Mouse (Mus musculus): ENCODE results near the gene Rpl23a. TPM values are rescaled to one million over a fixed set of nuclear protein-coding genes. Genes with fewer than 3 reads are reported as not detected.
A peak's percentile ranks its signal among the peaks of the same experiment; 100 is the strongest.

The Rpl23a gene
- 931 and 997 TPM in 2 replicates for polyA plus RNA-seq (2016; fragmentation: Nextera tagmentation; extraction: Ambion mirVana)

GRCm38 (mm10) chr11:78182961-78183844 is at the start of gene Rpl23a:
Gene Rpl23a, minus strand, starts transcription at chr11:78183584.
- WGBS, result under 1% methylated on average over 38 of the region's 38 CpGs
- no peaks in the 10 kb centered on the region for H3K27me3 ChIP-seq
- peak within 1 kb of the TSS; percentile 75 for H3K4me2 ChIP-seq
- H3K27ac ChIP-seq, result peak within 1 kb of the TSS; percentile 95
- peaks cover 30% of the 10 kb centered on the region for H3K36me3 ChIP-seq (replicated peaks)
- peak; percentile 91 for ATAC-seq (ENCODE audit: low FRiP score)
- no peaks in the 10 kb centered on the region for H3K9me3 ChIP-seq
- H3K4me1 ChIP-seq, result peaks cover 54% of the 10 kb centered on the region
- peak within 1 kb of the TSS; percentile 75 for H3K4me3 ChIP-seq (replicated peaks)
- H3K9ac ChIP-seq, result peak within 1 kb of the TSS; percentile 83

- H3K4me3 ChIP-seq (replicated peaks), result no peak overlapping the region
- no peaks in the 10 kb centered on the region for H3K27me3 ChIP-seq
- no peaks in the 10 kb centered on the region for H3K4me1 ChIP-seq
- WGBS, result 93% methylated on average over 6 of the region's 6 CpGs
- H3K27ac ChIP-seq, result no peak overlapping the region
- H3K9me3 ChIP-seq, result no peaks in the 10 kb centered on the region
- H3K36me3 ChIP-seq (replicated peaks), result peaks cover 85% of the 10 kb centered on the region
- ATAC-seq (ENCODE audit: low FRiP score), result no peak
- no peak overlapping the region for H3K4me2 ChIP-seq
- H3K9ac ChIP-seq, result no peak overlapping the region
Observed at GRCm38 (mm10) chr11:78231518-78231917, 48.1 kb upstream of the Rpl23a start.

- no peak for ATAC-seq (ENCODE audit: low FRiP score)
- H3K36me3 ChIP-seq (replicated peaks), result peaks cover 97% of the 10 kb centered on the region
- WGBS, result 96% methylated on average over 4 of the region's 4 CpGs
Observed at GRCm38 (mm10) chr11:78223586-78223985, 40.2 kb upstream of the Rpl23a start.

GRCm38 (mm10) chr11:78215709-78216317 is 32.4 kb upstream of the Rpl23a start:
- Histone ChIP-seq H3K9me3 (no peaks in the 10 kb centered on the region), H3K4me1 (no peaks in the 10 kb centered on the region), H3K4me3 (replicated peaks) (no peak overlapping the region), H3K36me3 (replicated peaks) (peaks cover 96% of the 10 kb centered on the region), H3K4me2 (no peak overlapping the region), H3K27ac (no peak overlapping the region), H3K9ac (no peak overlapping the region), H3K27me3 (no peaks in the 10 kb centered on the region)
- WGBS, result 91% methylated on average over 11 of the region's 11 CpGs
- ATAC-seq (ENCODE audit: low FRiP score), result no peak

More at GRCm38 (mm10) chr11:78223586-78223985, 40.2 kb upstream of the Rpl23a start:
- Histone ChIP-seq H3K4me2 (no peak overlapping the region), H3K27ac (no peak overlapping the region), H3K4me3 (replicated peaks) (no peak overlapping the region), H3K4me1 (no peaks in the 10 kb centered on the region), H3K9me3 (no peaks in the 10 kb centered on the region), H3K9ac (no peak overlapping the region), H3K27me3 (no peaks in the 10 kb centered on the region)

- Histone ChIP-seq H3K27me3 (no peaks in the 10 kb centered on the region), H3K4me2 (no peak overlapping the region), H3K4me3 (replicated peaks) (no peak overlapping the region), H3K27ac (no peak overlapping the region), H3K9ac (no peak overlapping the region), H3K36me3 (replicated peaks) (peaks cover 97% of the 10 kb centered on the region), H3K9me3 (no peaks in the 10 kb centered on the region), H3K4me1 (no peaks in the 10 kb centered on the region)
- ATAC-seq (ENCODE audit: low FRiP score), result no peak
- 96% methylated on average over 14 of the region's 14 CpGs for WGBS
Observed at GRCm38 (mm10) chr11:78213086-78213817, 29.9 kb upstream of the Rpl23a start.

GRCm38 (mm10) chr11:78211513-78211912 is 28.1 kb upstream of the Rpl23a start:
- no peak overlapping the region for H3K4me3 ChIP-seq (replicated peaks)
- H3K9me3 ChIP-seq, result no peaks in the 10 kb centered on the region
- no peak overlapping the region for H3K9ac ChIP-seq
- H3K4me2 ChIP-seq, result no peak overlapping the region
- no peaks in the 10 kb centered on the region for H3K4me1 ChIP-seq
- 92% methylated on average over 5 of the region's 5 CpGs for WGBS
- no peak overlapping the region for H3K27ac ChIP-seq
- no peaks in the 10 kb centered on the region for H3K27me3 ChIP-seq
- H3K36me3 ChIP-seq (replicated peaks), result peaks cover 99% of the 10 kb centered on the region
- ATAC-seq (ENCODE audit: low FRiP score), result no peak

- ATAC-seq (ENCODE audit: low FRiP score), result no peak
- Histone ChIP-seq H3K4me2 (no peak overlapping the region), H3K36me3 (replicated peaks) (peaks cover 99% of the 10 kb centered on the region), H3K27ac (no peak overlapping the region), H3K27me3 (no peaks in the 10 kb centered on the region), H3K9ac (no peak overlapping the region), H3K4me3 (replicated peaks) (no peak overlapping the region), H3K4me1 (peaks cover 6% of the 10 kb centered on the region), H3K9me3 (no peaks in the 10 kb centered on the region)
- WGBS, result 87% methylated on average over 7 of the region's 7 CpGs
Observed at GRCm38 (mm10) chr11:78210615-78211014, 27.2 kb upstream of the Rpl23a start.

- Histone ChIP-seq H3K27me3 (no peaks in the 10 kb centered on the region), H3K4me2 (no peak overlapping the region), H3K27ac (no peak overlapping the region), H3K9ac (no peak overlapping the region), H3K36me3 (replicated peaks) (peaks cover 97% of the 10 kb centered on the region), H3K4me3 (replicated peaks) (no peak overlapping the region), H3K9me3 (no peaks in the 10 kb centered on the region), H3K4me1 (peaks cover 7% of the 10 kb centered on the region)
- WGBS, result 93% methylated on average over 6 of the region's 6 CpGs
- ATAC-seq (ENCODE audit: low FRiP score), result no peak
Observed at GRCm38 (mm10) chr11:78209886-78210285, 26.5 kb upstream of the Rpl23a start.

- peaks cover 7% of the 10 kb centered on the region for H3K4me1 ChIP-seq
- no peaks in the 10 kb centered on the region for H3K9me3 ChIP-seq
- ATAC-seq (ENCODE audit: low FRiP score), result no peak
- no peak overlapping the region for H3K4me2 ChIP-seq
- H3K4me3 ChIP-seq (replicated peaks), result no peak overlapping the region
- H3K27me3 ChIP-seq, result no peaks in the 10 kb centered on the region
- no peak overlapping the region for H3K27ac ChIP-seq
- 90% methylated on average over 7 of the region's 7 CpGs for WGBS
- peaks cover 84% of the 10 kb centered on the region for H3K36me3 ChIP-seq (replicated peaks)
- no peak overlapping the region for H3K9ac ChIP-seq
Observed at GRCm38 (mm10) chr11:78207190-78207589, 23.8 kb upstream of the Rpl23a start.

- no peaks in the 10 kb centered on the region for H3K9me3 ChIP-seq
- H3K9ac ChIP-seq, result no peak overlapping the region
- H3K4me2 ChIP-seq, result no peak overlapping the region
- WGBS, result 73% methylated on average over 13 of the region's 13 CpGs
- peak overlapping the region; percentile 48 for H3K27ac ChIP-seq
- no peak overlapping the region for H3K4me3 ChIP-seq (replicated peaks)
- H3K36me3 ChIP-seq (replicated peaks), result peaks cover 69% of the 10 kb centered on the region
- ATAC-seq (ENCODE audit: low FRiP score), result no peak
- H3K27me3 ChIP-seq, result no peaks in the 10 kb centered on the region
- peaks cover 7% of the 10 kb centered on the region for H3K4me1 ChIP-seq
Observed at GRCm38 (mm10) chr11:78205361-78206206, 22.2 kb upstream of the Rpl23a start.

- H3K27me3 ChIP-seq, result no peaks in the 10 kb centered on the region
- WGBS, result 85% methylated on average over 6 of the region's 6 CpGs
- 0 out of 2 replicates have a peak overlapping the region, but pooled peaks have one; percentile 5 for H3K27ac ChIP-seq
- no peak overlapping the region for H3K4me2 ChIP-seq
- no peak overlapping the region for H3K4me3 ChIP-seq (replicated peaks)
- H3K9ac ChIP-seq, result no peak overlapping the region
- no peak for ATAC-seq (ENCODE audit: low FRiP score)
- no peaks in the 10 kb centered on the region for H3K9me3 ChIP-seq
- H3K36me3 ChIP-seq (replicated peaks), result peaks cover 56% of the 10 kb centered on the region
- peaks cover 7% of the 10 kb centered on the region for H3K4me1 ChIP-seq
Observed at GRCm38 (mm10) chr11:78204287-78204686, 20.9 kb upstream of the Rpl23a start.

Measured in forebrain, embryonic 12.5 days (tissue).